Mouse (Mus musculus) E14TG2a.4 (cell line): ENCODE measurements around the gene Dnase1l3.

ENCODE experiments used
- CTCF ChIP-seq: conservative IDR thresholded peaks from 2 replicates; pipeline ENCODE4 v1.5.1; 2014; ENCODE audit warnings: low read length
- POU5F1 ChIP-seq: IDR thresholded peaks from 2 replicates; pipeline ENCODE4 v1.6.1; 2014; ENCODE audit warnings: low read length, borderline replicate concordance

DNA sequence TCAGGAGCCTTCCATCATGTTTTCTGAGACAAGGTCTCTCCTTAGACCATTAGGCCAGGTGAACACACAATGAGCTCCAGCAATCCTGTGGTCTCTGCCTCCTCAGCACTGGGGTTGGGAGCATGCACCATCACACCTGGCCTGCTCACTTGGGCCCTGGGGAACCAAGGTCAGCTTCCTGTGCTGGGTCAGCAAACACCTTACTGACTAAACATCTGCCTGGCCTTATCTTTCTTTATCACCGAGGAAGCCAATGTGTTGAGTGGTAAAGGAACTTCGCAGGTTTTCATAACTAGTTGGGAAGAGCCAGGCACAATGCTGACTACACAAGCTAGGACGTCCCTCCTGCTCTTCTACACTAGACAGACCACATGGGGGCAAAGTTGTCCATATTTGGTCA, 4.4 kb downstream of the Dnase1l3 start:
- TF ChIP-seq CTCF (no peak), POU5F1 (no peak)
